Mouse (Mus musculus) left cerebral cortex, adult 18-20 months (tissue): ENCODE data around the gene Tsks. TPM values are rescaled to one million over a fixed set of nuclear protein-coding genes. Genes with fewer than 3 reads are reported as not detected.

Experiments used
- DNase-seq, 2 experiments: peaks; one replicate each; pipeline ENCODE4 v3.0.0; 2021 to 2022; ENCODE audit warnings: low spot score in 2 of 2, mixed read lengths in 1 of 2
- long read RNA-seq, 2 experiments: library from polyadenylated mRNA; stranded (forward); transcript quantifications; one replicate each; pipeline ENCODE4 v2.0.0; 2021
- total RNA-seq, 2 experiments: library from RNA; stranded (reverse); gene quantifications; 2 replicates each; pipeline ENCODE4 v1.2.3; 2021

Tsks gene
- total RNA-seq, result 1 to 10 TPM; 1.7 to 3.0 TPM
- long read RNA-seq, experiment 1, partial matches to known transcripts, result 0 of 2 reads
- long read RNA-seq, experiment 1, other reads (novel, unspliced or antisense), result 2 of 2 reads
- long read RNA-seq, experiment 2, partial matches to known transcripts, result 0 of 2 reads
- long read RNA-seq, experiment 2, other reads (novel, unspliced or antisense), result 2 of 2 reads

GRCm38 (mm10) chr7:44942904-44943303, at the start of gene Tsks:
TSS of gene Tsks (plus strand) at chr7:44943204.
- DNase-seq, result no peak

- no peak for DNase-seq
Observed at GRCm38 (mm10) chr7:44894175-44894574, 48.8 kb upstream of the Tsks start.

GRCm38 (mm10) chr7:44895206-44895592, 47.8 kb upstream of the Tsks start:
- DNase-seq, result no peak

- peak; percentile 87 to 91 for DNase-seq
Observed at GRCm38 (mm10) chr7:44895593-44896434, 47.2 kb upstream of the Tsks start, which contains the start of gene Fuz. TSS of gene Fuz (plus strand) at chr7:44896079.

- no peak for DNase-seq
Observed at GRCm38 (mm10) chr7:44896499-44896898, 46.5 kb upstream of the Tsks start.

GRCm38 (mm10) chr7:44898607-44899006, 44.4 kb upstream of the Tsks start:
- no peak for DNase-seq

- no peak for DNase-seq
Observed at GRCm38 (mm10) chr7:44900632-44901031, 42.4 kb upstream of the Tsks start.

- DNase-seq, result no peak
Observed at GRCm38 (mm10) chr7:44901230-44901722, 41.7 kb upstream of the Tsks start.

- DNase-seq, result peak; percentile 58 to 71
Observed at GRCm38 (mm10) chr7:44905430-44905829, 37.6 kb upstream of the Tsks start.

GRCm38 (mm10) chr7:44908706-44909476, 34.1 kb upstream of the Tsks start:
- DNase-seq, result peak; percentile 39 to 51

GRCm38 (mm10) chr7:44914396-44914795, 28.6 kb upstream of the Tsks start:
- no peak for DNase-seq

GRCm38 (mm10) chr7:44915314-44915713, 27.7 kb upstream of the Tsks start:
- DNase-seq, result no peak

- DNase-seq, result no peak
Observed at GRCm38 (mm10) chr7:44916191-44916590, 26.8 kb upstream of the Tsks start.

GRCm38 (mm10) chr7:44916881-44917280, 26.1 kb upstream of the Tsks start:
- DNase-seq, result no peak

- DNase-seq, result no peak
Observed at GRCm38 (mm10) chr7:44918219-44918618, 24.8 kb upstream of the Tsks start.

- no peak for DNase-seq
Observed at GRCm38 (mm10) chr7:44919127-44919526, 23.9 kb upstream of the Tsks start.

GRCm38 (mm10) chr7:44922530-44922929, 20.5 kb upstream of the Tsks start:
- no peak for DNase-seq

GRCm38 (mm10) chr7:44925468-44925867, 17.5 kb upstream of the Tsks start:
- peak in 1 of 2 experiments; percentile 32 for DNase-seq

- no peak for DNase-seq
Observed at GRCm38 (mm10) chr7:44928570-44928969, 14.4 kb upstream of the Tsks start.

GRCm38 (mm10) chr7:44929204-44930151, 13.5 kb upstream of the Tsks start, which contains the start of gene Ap2a1:
TSS of gene Ap2a1 (minus strand) at chr7:44929496.
- DNase-seq, result peak; percentile 99 to 100
